Mouse (Mus musculus) intestine, embryonic 14.5 days (tissue): ENCODE data around the gene Fndc7. TPM values are rescaled to one million over a fixed set of nuclear protein-coding genes. Genes with fewer than 3 reads are reported as not detected.

Experiments used
- ATAC-seq: fragments of 200-750 bp; cut with Nextera tagmentation; replicated peaks from 2 replicates; pipeline ENCODE4 v1.8.0; 2017; ENCODE audit warnings: low read depth, moderate number of reproducible peaks, moderate TSS enrichment, moderate library complexity; ENCODE audit not compliant: low FRiP score, low TSS enrichment
- DNase-seq: peaks from one replicate; pipeline ENCODE4 v3.0.0-alpha.2; 2018; ENCODE audit warnings: low spot score
- H3K27ac ChIP-seq: fragments of 300-500 bp; sonication (generic); 2 replicates; pipeline ENCODE4 v1.5.1; 2014; ENCODE audit warnings: low read depth, mild to moderate bottlenecking, control low read depth
- H3K27me3 ChIP-seq: fragments of 300-500 bp; sonication (generic); replicated peaks from 2 replicates; pipeline ENCODE4 v1.6.1; 2014; ENCODE audit warnings: low read length, control low read depth; ENCODE audit not compliant: control insufficient read depth, insufficient read depth
- H3K36me3 ChIP-seq: fragments of 300-500 bp; sonication (generic); 2 replicates; pipeline ENCODE4 v1.6.1; 2014; ENCODE audit warnings: low read length, control low read depth; ENCODE audit not compliant: control insufficient read depth, insufficient read depth
- H3K4me1 ChIP-seq: fragments of 300-500 bp; sonication (generic); replicated peaks from 2 replicates; pipeline ENCODE4 v1.6.1; 2014; ENCODE audit warnings: low read length, control low read depth, mixed read lengths; ENCODE audit not compliant: control insufficient read depth, insufficient read depth
- H3K4me2 ChIP-seq: fragments of 300-500 bp; sonication (generic); 2 replicates; pipeline ENCODE4 v1.6.1; 2014; ENCODE audit warnings: low read length
- H3K4me3 ChIP-seq: fragments of 300-500 bp; sonication (generic); 2 replicates; pipeline ENCODE4 v1.5.1; 2014; ENCODE audit warnings: low read depth, low read length, control low read depth, mixed read lengths
- H3K9ac ChIP-seq: fragments of 300-500 bp; sonication (generic); 2 replicates; pipeline ENCODE4 v1.6.1; 2014; ENCODE audit warnings: mild to moderate bottlenecking, low read length
- H3K9me3 ChIP-seq: fragments of 300-500 bp; sonication (generic); 2 replicates; pipeline ENCODE4 v1.6.1; 2016; ENCODE audit warnings: low read length, control low read depth; ENCODE audit not compliant: control insufficient read depth
- WGBS: fragments of 180-500 bp; shearing (Covaris S2); extraction: QIAGEN DNeasy Blood & Tissue Kit; methylation state at CpG from one replicate; pipeline ENCODE4 v1.1.7; 2014; 5-methylcytosine and 5-hydroxymethylcytosine counted together
- polyA plus RNA-seq: library from polyadenylated mRNA; unstranded; fragments of >200 nt; fragmentation: Nextera tagmentation; extraction: Ambion mirVana; gene quantifications from 2 replicates; pipeline ENCODE4 v1.2.1, GENCODE M21; 2014

Gene Fndc7
- polyA plus RNA-seq, 1 experiment from 2014 or later = 0.09 TPM

- Histone ChIP-seq H3K4me1 (no peaks in the 10 kb centered on the region), H3K4me3 (no peak overlapping the region), H3K4me2 (no peak overlapping the region), H3K27ac (no peak overlapping the region), H3K9ac (no peak overlapping the region), H3K36me3 (peaks cover 64% of the 10 kb centered on the region), H3K9me3 (no peaks in the 10 kb centered on the region), H3K27me3 (no peaks in the 10 kb centered on the region)
- ATAC-seq (no peak), DNase-seq (no peak)
- WGBS = 76% methylated on average over 4 of the region's 4 CpGs
These were observed 74.2 kb downstream of the Fndc7 start for GRCm38 (mm10) chr3:108815631-108816030.

GRCm38 (mm10) chr3:108810747-108811263 is 79.0 kb downstream of the Fndc7 start:
- Histone ChIP-seq H3K4me1 (no peaks in the 10 kb centered on the region), H3K4me2 (no peak overlapping the region), H3K4me3 (no peak overlapping the region), H3K27ac (no peak overlapping the region), H3K36me3 (peaks cover 54% of the 10 kb centered on the region), H3K27me3 (no peaks in the 10 kb centered on the region), H3K9ac (no peak overlapping the region), H3K9me3 (no peaks in the 10 kb centered on the region)
- 81% methylated on average over 4 of the region's 4 CpGs for WGBS
- ATAC-seq = no peak
- no peak for DNase-seq

GRCm38 (mm10) chr3:108805622-108806021 is 84.2 kb downstream of the Fndc7 start:
- H3K4me1 ChIP-seq = no peaks in the 10 kb centered on the region
- no peaks in the 10 kb centered on the region for H3K27me3 ChIP-seq
- ATAC-seq (no peak), DNase-seq (no peak)
- H3K36me3 ChIP-seq = peaks cover 67% of the 10 kb centered on the region
- no peak overlapping the region for H3K4me2 ChIP-seq
- H3K9me3 ChIP-seq = no peaks in the 10 kb centered on the region
- H3K4me3 ChIP-seq = no peak overlapping the region
- H3K9ac ChIP-seq = no peak overlapping the region
- H3K27ac ChIP-seq = no peak overlapping the region
- whole genome bisulfite sequencing = 87% methylated on average over 5 of the region's 5 CpGs

Other genes starting within 250 kb of the Fndc7 start
- gene Clcc1, start 236.1 kb downstream of the Fndc7 start, polyA plus RNA-seq = 70.9 and 72.6 TPM in 2 replicates
- 55.8 and 68.3 TPM in 2 replicates for gene Gpsm2, start 167.7 kb downstream of the Fndc7 start, polyA plus RNA-seq
- gene Aknad1, start 150.3 kb downstream of the Fndc7 start, polyA plus RNA-seq = 0.20 and 0.63 TPM in 2 replicates
- 38.7 and 41.5 TPM in 2 replicates for gene Stxbp3, start 49.5 kb downstream of the Fndc7 start, polyA plus RNA-seq
- 57.0 and 66.0 TPM in 2 replicates for gene Prpf38b, start 21.7 kb upstream of the Fndc7 start, polyA plus RNA-seq
- gene Henmt1, start 49.9 kb upstream of the Fndc7 start, polyA plus RNA-seq = 0.40 and 0.70 TPM in 2 replicates
- gene Gm9857, start 50.4 kb upstream of the Fndc7 start, polyA plus RNA-seq = not detected in 2 replicates
- gene Fam102b, start 137.6 kb upstream of the Fndc7 start, polyA plus RNA-seq = 10.3 and 11.8 TPM in 2 replicates
- not detected in 2 replicates for gene Slc25a54, start 190.5 kb upstream of the Fndc7 start, polyA plus RNA-seq
- gene Slc25a24, start 233.1 kb upstream of the Fndc7 start, polyA plus RNA-seq = 39.8 and 47.7 TPM in 2 replicates